Mouse (Mus musculus): ENCODE measurements around the gene Cadm1.

The Cadm1 gene

DNA sequence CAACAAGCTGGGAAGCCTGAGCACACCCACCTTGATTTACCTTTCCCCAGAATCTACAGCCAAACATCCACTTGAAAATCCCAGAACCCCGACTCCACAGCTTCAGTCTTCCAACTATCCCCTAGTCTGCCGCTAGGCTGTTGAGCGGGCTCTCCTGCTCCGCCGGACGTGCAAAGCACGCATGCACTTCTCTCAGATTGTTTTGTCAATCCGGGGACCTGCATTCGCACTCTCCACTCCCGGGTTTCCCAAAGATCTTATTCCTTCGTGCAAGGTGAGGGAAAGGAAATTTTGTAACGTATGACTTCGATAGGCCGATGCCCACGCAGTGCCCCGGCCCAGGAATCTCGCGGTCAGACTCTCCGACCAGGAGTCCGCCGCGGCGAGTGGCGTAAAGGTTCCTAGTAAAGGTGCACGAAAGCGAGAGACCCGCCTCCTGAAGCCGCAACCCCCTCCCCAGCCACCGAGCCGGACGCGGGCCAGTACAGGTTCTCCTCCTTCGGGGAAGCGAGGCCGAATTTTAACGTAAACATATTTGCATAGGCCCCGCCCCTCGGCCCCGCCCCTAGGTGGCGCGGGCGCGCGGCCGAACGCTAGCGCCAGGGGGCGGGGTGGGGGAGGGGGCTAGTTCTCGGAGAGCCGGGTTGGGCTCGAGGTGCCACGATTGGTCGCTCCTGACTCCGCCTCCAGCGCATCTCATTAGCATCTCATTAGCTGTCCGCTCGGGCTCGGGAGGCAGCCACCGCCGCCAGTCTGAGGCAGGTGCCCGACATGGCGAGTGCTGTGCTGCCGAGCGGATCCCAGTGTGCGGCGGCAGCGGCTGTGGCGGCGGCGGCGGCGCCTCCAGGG lies at the start of gene Cadm1:
Gene Cadm1 (plus strand): TSS at position 572 of the 849 bp plus-strand sequence.
- DNase-seq (ENCODE audit: low spot score): peak; percentile 95

DNA sequence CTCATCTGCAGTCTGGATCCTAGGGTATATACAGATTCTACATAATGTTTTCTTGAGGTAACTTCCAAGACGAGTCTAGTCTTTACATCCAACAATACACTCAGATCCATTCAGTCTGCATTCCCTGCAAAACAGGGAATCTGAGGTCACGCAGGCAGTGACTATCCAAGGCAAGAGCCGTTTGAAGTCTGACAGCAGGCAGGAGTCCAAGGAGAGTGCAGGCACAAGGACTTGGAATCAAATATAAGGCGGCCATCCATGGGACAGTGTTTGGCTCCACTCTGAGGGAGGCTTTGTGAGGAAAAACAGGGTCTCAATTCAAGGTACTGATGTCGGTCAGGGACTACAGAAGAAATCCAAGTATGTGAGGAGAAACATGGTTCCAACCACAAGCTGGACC lies 45.5 kb upstream of the Cadm1 start:
- no peak for DNase-seq (ENCODE audit: low spot score)

DNA sequence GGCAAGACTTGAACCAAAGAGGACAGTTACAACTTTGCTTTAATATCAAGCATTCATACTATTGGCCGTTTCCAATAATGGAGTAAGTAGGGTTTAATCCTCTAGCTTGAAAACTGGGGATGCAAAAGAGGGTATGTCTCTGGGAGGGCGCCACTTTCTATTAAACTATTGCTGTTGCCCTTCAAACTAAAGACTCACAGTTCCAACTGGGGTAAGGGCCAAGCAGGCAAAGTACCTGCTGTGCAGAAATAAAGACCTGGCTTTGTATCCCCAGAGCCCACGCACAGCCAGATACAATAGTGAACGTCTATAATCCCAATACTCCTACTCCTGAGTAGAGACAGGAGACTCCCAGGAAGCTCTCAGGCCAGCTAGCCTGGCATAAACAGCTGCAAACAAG lies 44.8 kb upstream of the Cadm1 start:
- no peak for DNase-seq (ENCODE audit: low spot score)

DNA sequence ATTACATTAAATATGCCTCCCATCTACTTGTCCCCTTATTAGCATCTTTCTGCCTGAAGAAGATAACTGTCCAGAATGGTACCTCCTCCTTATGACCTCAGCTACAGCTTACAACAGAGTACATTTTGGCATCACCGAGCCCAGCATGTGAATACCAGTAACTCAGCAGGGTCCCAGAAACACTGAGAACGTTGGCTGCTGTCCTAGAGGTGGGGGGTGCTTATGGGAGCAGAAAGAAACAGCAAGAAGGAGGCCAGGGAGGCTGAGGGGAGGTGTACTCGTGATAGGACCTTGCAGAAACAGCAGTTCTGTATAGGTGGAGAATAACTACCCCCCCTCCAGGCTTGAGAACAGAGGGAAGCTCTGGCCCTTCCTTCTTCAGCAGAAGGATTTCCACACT lies 30.2 kb upstream of the Cadm1 start:
- DNase-seq (ENCODE audit: low spot score): no peak

DNA sequence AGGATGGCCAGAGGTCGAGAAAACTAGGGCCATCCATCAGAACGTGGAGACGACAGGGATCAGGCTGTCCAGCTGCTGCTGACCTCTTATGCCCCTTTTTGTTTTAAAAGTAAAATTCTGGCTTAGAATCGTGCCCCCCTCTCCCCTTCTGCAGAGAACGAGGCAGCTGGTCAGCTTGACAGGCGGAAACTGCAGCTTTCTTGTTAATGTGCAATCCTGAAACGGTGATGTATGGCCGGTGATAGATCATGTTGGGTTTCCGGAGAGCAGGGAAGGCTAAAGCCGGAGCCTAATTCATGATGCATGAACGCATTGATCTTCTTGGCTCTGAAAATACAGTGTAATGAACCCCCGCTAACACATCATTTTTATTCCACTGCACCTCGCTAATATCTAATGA lies 24.0 kb upstream of the Cadm1 start:
- DNase-seq (ENCODE audit: low spot score): no peak

DNA sequence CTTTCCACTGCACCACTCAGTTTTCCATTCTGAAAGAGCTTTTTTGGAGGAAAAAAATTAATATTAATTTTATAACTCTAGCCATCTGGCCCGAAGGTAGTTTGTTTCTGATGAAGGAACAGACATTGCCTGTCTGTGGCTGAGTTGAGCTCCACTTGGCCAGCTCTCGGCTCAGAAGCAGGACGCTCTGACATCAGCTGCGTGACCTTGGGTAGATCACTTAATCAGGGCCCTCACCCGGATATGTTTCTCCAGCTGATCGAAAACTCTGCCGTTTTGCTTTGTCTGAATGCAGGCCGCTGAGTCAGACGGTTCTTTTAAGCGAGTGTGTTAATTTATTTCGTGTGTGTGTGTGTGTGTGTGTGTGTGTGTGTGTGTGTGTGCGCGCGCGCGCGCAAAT lies 23.1 kb upstream of the Cadm1 start:
- no peak for DNase-seq (ENCODE audit: low spot score)

DNA sequence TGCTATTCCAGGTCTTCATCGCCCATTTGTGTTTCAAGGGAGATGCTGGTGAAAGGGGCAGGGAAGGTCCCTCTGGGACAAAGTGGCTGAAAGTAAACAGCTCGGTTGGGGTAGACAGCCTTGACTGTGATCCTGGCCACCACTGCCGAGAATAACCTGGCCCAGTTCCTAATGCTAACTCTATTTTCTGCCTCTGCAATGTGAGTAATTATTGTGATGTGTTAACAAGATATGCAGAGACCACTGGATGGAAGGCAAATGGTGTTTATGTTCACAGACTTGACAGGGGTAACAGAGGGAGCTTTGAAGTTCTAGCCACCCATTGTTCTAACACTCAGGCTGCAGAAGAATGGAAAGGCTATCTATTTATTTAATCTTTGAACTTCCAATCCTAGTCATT lies 21.9 kb upstream of the Cadm1 start:
- DNase-seq (ENCODE audit: low spot score): no peak

DNA sequence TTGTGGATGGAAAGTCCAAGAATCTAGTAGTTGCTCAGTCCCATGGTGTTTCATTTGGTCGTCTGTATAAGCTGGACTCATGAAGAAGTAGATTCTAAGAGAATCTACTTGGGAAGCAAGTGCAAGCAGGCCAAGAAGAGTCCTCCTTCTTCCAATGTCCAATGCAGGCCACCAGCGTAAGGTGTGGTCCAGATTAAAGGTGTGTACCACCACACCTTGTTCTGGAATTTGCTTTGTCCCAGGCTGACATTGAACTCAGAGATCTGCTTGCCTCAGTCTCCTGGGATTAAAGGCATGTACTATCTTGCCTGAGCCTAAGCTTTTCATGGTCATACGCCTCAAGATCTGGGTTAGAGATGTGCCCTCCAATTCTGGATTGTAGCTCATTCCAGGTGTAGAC lies 17.5 kb upstream of the Cadm1 start:
- DNase-seq (ENCODE audit: low spot score): no peak

DNA sequence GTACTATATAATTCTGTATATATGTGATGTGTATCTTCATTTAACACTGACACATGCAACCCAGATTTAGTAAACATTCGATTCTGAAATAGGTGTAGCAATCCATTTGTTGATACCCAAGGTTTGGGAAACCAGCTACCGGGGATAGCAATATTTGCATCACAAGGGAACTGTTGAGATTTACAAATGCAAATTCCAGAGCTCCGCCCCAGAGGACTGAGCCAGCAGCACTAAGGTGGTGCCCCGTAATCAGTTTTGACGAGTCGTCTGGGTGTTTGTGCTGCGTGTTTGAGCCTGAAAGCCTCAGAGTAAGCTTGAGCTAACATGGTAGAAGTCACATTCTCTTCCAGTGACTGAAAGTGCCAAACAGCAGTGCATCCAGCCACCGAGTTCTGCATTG lies 15.7 kb upstream of the Cadm1 start:
- DNase-seq (ENCODE audit: low spot score): no peak

DNA sequence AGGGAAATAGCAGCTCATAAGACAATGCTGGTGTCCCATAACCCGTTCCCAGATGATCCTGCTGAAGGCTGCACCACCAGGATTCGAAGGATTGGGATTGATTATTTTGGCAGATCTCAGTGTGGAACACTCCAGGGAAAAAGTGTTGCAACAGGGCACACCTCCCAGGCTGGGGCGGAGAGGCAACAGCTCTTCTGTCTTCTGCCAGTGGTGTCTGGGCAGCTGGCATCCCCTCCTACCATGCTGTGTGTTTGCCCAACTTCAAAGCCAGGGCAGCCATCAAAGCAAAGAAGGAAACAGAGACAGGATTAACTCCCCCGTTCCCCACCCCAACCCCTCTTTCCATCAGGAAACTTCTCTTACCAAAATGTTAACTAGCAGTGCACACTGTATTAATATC lies 13.7 kb upstream of the Cadm1 start:
- no peak for DNase-seq (ENCODE audit: low spot score)

DNA sequence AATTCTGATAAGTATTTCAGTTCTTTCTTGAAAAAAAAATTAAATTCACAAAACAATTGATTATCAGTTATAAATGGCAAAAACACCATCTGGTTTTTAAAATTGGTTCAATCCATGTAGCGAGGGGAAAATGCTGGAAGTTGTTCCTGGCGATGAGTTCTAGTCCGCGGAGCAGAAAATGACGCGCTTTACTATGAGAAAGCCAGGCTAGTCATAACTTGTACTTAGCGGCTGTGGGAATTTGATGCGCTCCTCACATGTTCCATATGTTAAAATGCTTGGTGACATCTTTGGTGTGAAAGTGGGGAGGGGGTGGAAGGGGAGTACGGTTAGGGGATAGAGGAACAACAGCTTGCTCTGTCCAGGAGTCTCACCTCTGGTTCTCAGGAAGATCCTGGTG lies 2.7 kb upstream of the Cadm1 start:
- DNase-seq (ENCODE audit: low spot score): no peak

DNA sequence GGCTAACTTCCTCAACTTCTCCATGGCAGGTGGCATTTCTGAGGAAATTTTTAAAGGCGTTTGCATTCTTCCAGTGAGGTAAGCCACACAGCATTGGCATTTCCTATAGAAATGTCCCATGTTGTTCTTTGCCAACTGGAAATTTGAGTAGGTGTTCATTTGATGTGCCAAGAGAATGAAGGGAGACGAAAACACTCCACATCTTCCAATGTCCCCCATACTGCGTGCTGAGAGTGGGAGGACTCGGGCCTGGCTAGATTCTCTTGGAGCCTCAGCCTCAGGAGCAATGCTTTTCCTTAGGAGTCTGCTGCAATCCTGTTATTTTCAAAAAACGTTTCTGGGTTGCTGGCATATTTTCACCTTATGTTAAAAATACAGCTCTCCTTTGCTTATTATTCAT lies 2.2 kb upstream of the Cadm1 start:
- no peak for DNase-seq (ENCODE audit: low spot score)

DNA sequence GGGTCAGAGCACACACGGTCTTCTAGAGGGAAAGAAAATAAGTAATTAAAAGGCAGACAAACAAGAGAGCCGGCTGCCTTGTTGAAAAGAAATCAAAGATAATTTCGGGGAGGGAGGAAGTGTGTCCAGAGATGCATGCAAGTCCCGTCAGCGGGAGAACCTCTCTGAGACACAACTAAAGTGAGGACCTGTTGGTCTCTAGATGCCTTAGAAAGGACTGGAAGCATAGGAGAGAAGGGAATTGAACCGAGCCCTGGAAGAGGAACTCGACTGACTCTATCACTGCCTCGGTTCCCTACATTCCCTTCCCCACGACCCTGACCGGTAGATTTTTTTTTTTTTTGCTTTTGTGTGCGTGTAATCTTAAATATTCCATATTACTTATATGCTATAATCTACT lies 791 bp upstream of the Cadm1 start:
- DNase-seq (ENCODE audit: low spot score): no peak

DNA sequence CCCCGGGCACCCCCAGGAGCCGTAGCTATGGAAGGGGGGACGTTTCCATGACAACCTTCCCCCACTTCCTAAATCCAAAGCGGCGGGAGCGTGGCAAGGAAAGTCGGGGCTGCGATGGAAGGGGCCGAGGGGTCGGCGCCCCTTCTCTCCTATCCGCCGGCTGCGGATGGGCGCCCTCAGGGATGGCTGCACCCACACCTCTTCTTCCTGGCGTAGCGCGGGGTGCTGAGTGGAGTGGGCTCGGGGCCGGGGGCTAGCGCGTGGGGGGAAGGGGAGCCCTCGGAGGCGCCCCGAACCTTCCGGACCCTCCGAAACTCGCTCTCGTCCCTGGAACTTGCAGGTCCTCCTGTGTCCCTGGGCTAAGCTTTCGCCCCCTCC lies 560 bp downstream of the Cadm1 start:
- DNase-seq (ENCODE audit: low spot score): no peak

DNA sequence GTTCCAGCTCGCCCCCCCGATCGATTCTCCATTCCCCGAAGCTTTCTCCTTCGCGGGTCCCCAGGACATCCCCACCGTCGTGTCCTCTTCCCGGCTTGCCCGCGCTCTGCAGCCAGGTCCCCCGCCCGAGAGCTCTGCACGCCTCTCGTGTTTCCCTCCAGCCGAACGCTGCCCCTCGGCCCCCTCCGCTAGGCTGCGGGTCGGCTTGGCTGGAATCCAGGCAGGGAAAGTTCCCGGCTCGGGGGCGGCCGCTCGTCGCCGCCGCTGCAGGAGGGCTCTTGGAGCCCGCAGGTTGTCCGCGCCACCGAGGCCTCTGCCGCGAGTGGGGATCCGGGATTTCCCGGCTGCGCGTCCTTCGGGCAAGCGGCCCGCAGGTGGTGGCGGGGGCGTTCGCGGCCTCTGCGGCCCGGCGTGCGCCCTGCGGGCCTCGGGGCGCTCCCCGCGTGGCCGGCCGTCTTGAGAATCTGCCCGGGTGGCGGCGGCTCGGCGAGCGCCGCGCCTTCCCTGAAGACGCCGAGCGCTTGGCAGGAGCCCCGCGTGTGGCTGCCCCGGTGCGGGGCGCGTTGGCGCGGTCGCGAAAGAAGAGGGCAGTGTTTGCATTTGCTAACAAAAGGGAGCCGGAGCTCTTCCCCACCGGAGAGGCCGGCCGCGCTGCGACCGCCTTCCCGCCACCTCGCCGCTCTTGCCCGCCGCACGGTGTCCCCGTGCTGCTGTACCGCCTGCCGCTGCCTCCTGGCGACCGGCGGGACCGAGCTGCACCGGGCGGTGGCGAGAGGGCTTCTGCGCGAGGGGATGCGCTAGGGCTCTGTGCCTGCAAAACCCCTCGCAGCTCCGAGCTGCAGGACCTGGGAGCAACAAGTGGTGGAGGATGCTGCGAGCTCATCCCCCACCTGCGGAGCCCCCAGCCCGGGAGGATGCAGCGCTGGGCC lies 1.2 kb downstream of the Cadm1 start:
- DNase-seq (ENCODE audit: low spot score): no peak

DNA sequence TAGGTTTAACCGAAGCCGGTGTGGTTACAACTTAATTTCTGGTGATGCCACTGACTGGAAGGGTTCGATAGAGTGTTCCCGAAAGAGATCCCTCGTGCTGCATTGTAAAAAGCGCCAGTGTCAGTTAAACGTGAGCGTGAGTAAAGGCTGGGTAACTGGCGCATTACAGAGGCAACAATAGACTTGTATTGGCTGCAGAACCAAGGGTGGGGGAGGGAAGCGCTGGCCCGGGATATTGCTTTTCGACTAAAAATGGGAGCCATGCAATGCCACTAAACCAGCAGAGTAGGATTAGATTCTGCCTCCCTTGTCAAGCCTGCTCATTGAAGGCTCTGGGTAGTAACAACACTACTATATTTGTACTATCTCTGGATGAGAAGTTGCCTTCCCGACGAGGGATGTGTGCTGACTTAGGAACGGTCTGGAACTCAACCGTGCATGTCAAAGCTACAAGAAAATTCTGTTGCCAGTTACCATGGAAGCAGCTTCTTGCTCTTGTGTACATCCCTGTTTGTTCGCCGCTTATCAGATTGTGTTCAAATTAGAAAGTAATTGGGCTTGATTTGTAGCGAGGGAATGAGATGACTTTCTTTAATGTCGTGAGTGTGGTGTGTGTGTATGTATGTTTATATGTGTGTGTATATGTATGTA lies 2.4 kb downstream of the Cadm1 start:
- DNase-seq (ENCODE audit: low spot score): no peak

DNA sequence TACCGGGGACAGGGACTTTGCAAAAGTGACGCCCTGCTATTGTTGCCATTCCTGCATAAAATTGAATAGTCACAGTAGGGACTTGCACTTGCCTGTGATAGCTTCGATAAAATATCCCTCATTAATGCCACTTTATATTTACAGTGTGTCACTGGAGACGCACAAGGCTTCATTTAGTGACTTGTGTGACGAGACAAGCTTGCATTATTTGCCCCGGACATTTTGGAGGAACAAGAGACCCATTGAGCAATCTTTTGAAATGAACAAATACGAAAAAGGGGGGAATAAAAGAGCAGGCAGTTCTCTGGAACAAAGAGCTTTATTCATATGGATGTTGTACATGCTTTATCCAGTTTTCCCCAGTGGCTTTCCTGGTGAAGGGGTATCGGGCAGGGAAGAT lies 3.5 kb downstream of the Cadm1 start:
- no peak for DNase-seq (ENCODE audit: low spot score)

DNA sequence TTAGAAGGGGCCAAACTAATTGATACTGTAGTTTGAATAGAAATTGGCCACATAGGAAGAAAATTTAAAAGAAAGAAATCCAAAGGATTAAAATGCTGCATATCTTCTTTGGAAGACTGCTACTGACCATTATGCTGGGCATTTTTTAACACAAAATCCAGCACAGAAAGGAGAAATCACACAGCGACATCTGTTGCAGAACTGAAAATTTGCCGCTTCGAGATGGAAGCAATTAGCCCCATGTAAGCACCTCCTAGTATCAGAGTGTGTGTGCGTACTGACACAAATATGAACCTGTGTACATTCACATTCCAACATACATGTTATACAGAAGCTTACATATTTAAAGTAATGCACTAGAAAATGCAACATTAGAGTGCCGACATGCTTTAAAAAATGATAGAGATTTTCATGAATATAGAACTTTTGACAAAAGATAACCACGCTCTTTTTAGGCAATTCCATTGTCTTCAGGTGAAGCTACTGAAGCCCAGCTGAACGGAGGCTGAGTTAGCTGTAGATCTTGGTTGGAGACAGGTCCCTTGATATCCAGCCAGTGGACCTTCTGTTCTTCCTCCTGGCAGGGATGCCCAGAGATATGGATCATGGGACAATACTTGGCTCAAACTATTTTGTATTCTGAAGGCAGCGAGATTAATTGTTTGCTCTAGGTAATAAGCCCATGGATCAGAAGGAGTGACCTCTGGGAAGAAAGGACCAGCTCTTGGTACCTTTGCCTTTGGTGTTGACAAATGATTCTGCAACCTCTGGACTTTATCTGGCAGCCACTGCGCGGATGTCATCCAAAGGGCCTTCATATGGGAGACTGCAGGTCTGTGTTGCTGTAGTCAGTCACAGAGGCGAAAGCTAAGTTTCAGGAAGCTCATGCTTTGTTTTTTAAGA lies 4.9 kb downstream of the Cadm1 start:
- DNase-seq (ENCODE audit: low spot score): no peak

DNA sequence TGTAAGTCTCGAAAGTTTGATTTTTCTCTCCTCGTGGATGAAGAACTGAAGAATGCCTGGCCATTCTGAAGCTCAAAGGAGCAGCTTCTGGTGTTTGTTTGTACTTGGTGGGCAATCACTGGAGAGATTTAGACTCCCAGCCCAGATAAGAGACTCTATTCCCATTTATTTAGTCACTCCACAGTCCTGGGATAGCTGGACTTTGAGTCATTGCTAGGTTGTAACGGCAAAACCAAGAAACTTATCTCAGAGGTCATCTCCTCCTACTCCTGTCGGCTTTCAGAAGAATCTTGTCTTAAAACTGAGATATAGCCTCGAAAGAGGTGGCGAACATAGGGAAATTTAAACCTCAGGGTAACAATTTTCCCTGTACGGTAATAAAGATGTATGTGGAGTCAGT lies 15.3 kb downstream of the Cadm1 start:
- DNase-seq (ENCODE audit: low spot score): no peak

DNA sequence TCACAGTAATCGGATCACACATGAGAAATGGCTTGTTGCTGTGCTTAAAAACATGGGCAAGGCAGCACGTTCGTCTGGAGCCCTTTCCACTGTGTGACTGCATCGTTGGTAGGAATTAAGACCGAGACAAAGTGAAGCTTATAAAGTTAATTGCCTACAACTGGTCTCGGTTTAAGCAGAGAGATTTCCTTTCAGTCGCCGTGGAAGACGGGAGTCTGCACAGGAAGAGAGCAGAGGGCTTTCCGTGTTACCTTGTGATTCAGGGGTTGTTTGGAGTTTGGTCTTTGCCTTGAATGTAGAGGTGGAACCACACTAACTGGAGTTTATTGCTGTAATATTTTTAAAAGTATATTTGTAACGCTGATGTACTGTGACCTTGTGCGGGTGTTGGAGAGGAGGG lies 15.7 kb downstream of the Cadm1 start:
- no peak for DNase-seq (ENCODE audit: low spot score)

DNA sequence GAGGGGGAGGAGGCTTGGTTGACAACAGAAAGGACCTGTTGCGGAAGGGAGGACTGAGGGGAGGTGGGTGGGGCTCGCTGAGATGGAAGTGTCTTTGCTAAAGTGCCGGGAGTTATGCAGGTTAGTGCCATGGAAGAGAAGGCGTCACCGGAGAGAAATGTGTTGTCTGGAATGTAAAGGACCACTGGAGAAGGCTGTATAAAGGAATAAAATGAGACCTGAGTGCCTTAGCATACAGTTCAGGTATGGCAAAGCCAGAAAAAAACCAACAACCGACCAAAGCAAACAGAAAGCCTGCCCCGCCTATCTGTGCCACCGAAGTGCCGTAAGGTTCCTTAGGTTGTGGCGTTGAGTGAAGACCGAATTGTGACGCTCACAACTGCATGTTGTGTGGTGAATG lies 18.4 kb downstream of the Cadm1 start:
- no peak for DNase-seq (ENCODE audit: low spot score)

DNA sequence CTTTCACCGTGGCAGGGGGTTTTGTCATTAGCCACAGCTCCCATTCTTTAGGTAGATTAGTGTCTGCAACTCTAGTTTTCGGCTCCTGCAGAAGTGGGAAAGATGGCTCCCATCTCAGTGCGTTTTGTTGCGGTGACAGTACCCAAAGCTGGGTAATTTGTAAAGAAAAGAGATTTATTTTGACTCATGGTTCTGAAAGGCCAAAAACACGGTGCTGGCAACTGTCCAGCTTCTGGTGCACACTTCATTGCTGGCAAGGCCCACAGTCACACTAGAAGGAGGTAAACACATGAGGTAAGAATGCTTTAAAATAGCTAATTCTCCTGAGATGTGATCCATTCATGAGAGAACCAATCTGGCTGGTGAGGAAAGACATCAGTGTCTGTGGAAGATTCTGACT lies 18.9 kb downstream of the Cadm1 start:
- DNase-seq (ENCODE audit: low spot score): no peak

Measured in layer of hippocampus, adult 9-10 months (tissue).